Mouse (Mus musculus): ENCODE measurements around the gene Gm17093. TPM values are rescaled to one million over a fixed set of nuclear protein-coding genes. Genes with fewer than 3 reads are reported as not detected.

Gene Gm17093
- polyA plus RNA-seq (2017; shearing (Covaris generic)): not detected

DNA sequence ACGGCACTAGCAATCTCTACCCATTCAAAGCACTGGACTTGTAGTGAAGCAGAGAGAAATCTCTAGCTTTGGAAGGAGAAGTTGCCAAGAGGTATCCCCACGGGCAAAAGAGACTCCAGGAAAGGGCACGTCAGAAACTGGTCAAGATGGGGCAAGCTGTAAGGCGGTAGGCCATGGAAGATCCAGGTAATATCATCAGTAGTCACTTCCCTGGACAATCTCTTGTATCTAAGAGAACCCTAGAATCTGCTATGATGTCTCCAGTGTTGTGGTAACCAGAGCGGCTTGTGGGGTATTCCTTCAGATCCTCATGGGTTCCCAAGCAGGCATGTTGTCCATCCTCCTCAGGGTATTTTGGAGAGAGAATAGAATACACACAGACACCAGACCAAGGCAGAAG, at the start of gene Gm17093:
Gene Gm17093 (plus strand): TSS at position 301 of the 400 bp plus-strand sequence.

DNA sequence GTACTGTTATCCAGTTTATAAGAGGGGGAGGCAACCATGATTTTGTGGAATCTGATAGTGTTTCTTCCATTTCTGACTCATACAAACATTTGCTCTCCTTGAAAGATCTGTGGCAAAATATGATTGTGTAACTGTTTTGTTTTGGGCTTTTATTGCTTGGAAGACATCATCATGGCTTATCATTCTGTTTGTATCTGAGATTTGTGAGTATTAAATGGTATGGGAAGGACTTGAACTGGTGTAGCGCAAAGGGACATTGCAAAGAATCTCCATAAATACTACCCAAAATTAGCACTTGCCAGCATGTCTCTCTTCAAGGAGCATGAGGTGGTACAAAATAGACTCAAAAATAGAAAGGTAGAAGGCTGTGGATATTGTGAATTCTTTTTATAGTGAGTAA, 25.9 kb upstream of the Gm17093 start, which contains the start of gene BC061237:
Gene BC061237 (plus strand): TSS at position 301 of the 400 bp plus-strand sequence.

Other genes with a start within 250 kb of the Gm17093 start
- not detected for gene Gm8220, start 232.7 kb upstream of the Gm17093 start, polyA plus RNA-seq (2017; shearing (Covaris generic))
- not detected for gene Gm5930, start 179.7 kb upstream of the Gm17093 start, polyA plus RNA-seq (2017; shearing (Covaris generic))
- not detected for gene Gm8229, start 152.9 kb upstream of the Gm17093 start, polyA plus RNA-seq (2017; shearing (Covaris generic))
- gene Gm3371, start 107.6 kb upstream of the Gm17093 start, polyA plus RNA-seq (2017; shearing (Covaris generic)): not detected
- not detected for gene Gm8232, start 84.6 kb upstream of the Gm17093 start, polyA plus RNA-seq (2017; shearing (Covaris generic))
- not detected for gene BC061237, start 25.8 kb upstream of the Gm17093 start, polyA plus RNA-seq (2017; shearing (Covaris generic))
- gene Gm8247, start 64.9 kb downstream of the Gm17093 start, polyA plus RNA-seq (2017; shearing (Covaris generic)): not detected
- not detected for gene Gm5624, start 109.7 kb downstream of the Gm17093 start, polyA plus RNA-seq (2017; shearing (Covaris generic))
- not detected for gene Gm8257, start 188.2 kb downstream of the Gm17093 start, polyA plus RNA-seq (2017; shearing (Covaris generic))
- not detected for gene Gm8267, start 232.1 kb downstream of the Gm17093 start, polyA plus RNA-seq (2017; shearing (Covaris generic))

All from CD4-positive, CD25-positive, alpha-beta regulatory T cell (primary cell).